Mouse (Mus musculus): ENCODE measurements around the gene Lin52. TPM values are rescaled to one million over a fixed set of nuclear protein-coding genes. Genes with fewer than 3 reads are reported as not detected.

Lin52 gene
- 45.4 TPM for polyA plus RNA-seq (2014; fragmentation: Illumina TruSeq; extraction: RNeasy Lipid Tissue Mini Kit (QIAGEN cat#74804); ENCODE audit: low read depth, low replicate concordance)

GRCm38 (mm10) chr12:84450718-84451646 lies at the start of gene Lin52, which contains the start of gene Aldh6a1:
Gene Lin52 (plus strand): TSS chr12:84451422.
Gene Aldh6a1 (minus strand): TSS chr12:84451004.

GRCm38 (mm10) chr12:84408819-84409507 lies 42.3 kb upstream of the Lin52 start, which contains the start of the genes Entpd5 and Bbof1:
Gene Entpd5 (minus strand): TSS chr12:84409029.
Gene Bbof1 (plus strand): TSS chr12:84409071.

GRCm38 (mm10) chr12:84416834-84417604 lies 34.2 kb upstream of the Lin52 start, which contains the start of gene Rnf113a2:
Gene Rnf113a2 (plus strand): TSS chr12:84417196.

GRCm38 (mm10) chr12:84569336-84569970 lies 118.2 kb downstream of the Lin52 start, which contains the start of gene Vsx2:
Gene Vsx2 (plus strand): TSS chr12:84569762.

Other genes with a start within 250 kb of the Lin52 start
- 10.8 TPM for gene Elmsan1, start 232.5 kb upstream of the Lin52 start, polyA plus RNA-seq (2014; fragmentation: Illumina TruSeq; extraction: RNeasy Lipid Tissue Mini Kit (QIAGEN cat#74804); ENCODE audit: low read depth, low replicate concordance)
- gene Ptgr2, start 166.2 kb upstream of the Lin52 start, polyA plus RNA-seq (2014; fragmentation: Illumina TruSeq; extraction: RNeasy Lipid Tissue Mini Kit (QIAGEN cat#74804); ENCODE audit: low read depth, low replicate concordance): 111 TPM
- gene Zfp410, start 134.6 kb upstream of the Lin52 start, polyA plus RNA-seq (2014; fragmentation: Illumina TruSeq; extraction: RNeasy Lipid Tissue Mini Kit (QIAGEN cat#74804); ENCODE audit: low read depth, low replicate concordance): 33.8 TPM
- gene Coq6, start 89.8 kb upstream of the Lin52 start, polyA plus RNA-seq (2014; fragmentation: Illumina TruSeq; extraction: RNeasy Lipid Tissue Mini Kit (QIAGEN cat#74804); ENCODE audit: low read depth, low replicate concordance): 3.1 TPM
- 3.4 TPM for gene Fam161b, start 89.6 kb upstream of the Lin52 start, polyA plus RNA-seq (2014; fragmentation: Illumina TruSeq; extraction: RNeasy Lipid Tissue Mini Kit (QIAGEN cat#74804); ENCODE audit: low read depth, low replicate concordance)
- gene Entpd5, start 42.4 kb upstream of the Lin52 start, polyA plus RNA-seq (2014; fragmentation: Illumina TruSeq; extraction: RNeasy Lipid Tissue Mini Kit (QIAGEN cat#74804); ENCODE audit: low read depth, low replicate concordance): 209 TPM
- 8.4 TPM for gene Bbof1, start 42.4 kb upstream of the Lin52 start, polyA plus RNA-seq (2014; fragmentation: Illumina TruSeq; extraction: RNeasy Lipid Tissue Mini Kit (QIAGEN cat#74804); ENCODE audit: low read depth, low replicate concordance)
- 12.8 TPM for gene Rnf113a2, start 34.2 kb upstream of the Lin52 start, polyA plus RNA-seq (2014; fragmentation: Illumina TruSeq; extraction: RNeasy Lipid Tissue Mini Kit (QIAGEN cat#74804); ENCODE audit: low read depth, low replicate concordance)
- gene Aldh6a1, start 418 bp upstream of the Lin52 start, polyA plus RNA-seq (2014; fragmentation: Illumina TruSeq; extraction: RNeasy Lipid Tissue Mini Kit (QIAGEN cat#74804); ENCODE audit: low read depth, low replicate concordance): 494 TPM
- gene Vsx2, start 118.3 kb downstream of the Lin52 start, polyA plus RNA-seq (2014; fragmentation: Illumina TruSeq; extraction: RNeasy Lipid Tissue Mini Kit (QIAGEN cat#74804); ENCODE audit: low read depth, low replicate concordance): not detected
- 2.2 TPM for gene Abcd4, start 166.0 kb downstream of the Lin52 start, polyA plus RNA-seq (2014; fragmentation: Illumina TruSeq; extraction: RNeasy Lipid Tissue Mini Kit (QIAGEN cat#74804); ENCODE audit: low read depth, low replicate concordance)
- not detected for gene Vrtn, start 189.6 kb downstream of the Lin52 start, polyA plus RNA-seq (2014; fragmentation: Illumina TruSeq; extraction: RNeasy Lipid Tissue Mini Kit (QIAGEN cat#74804); ENCODE audit: low read depth, low replicate concordance)
- gene Syndig1l, start 247.4 kb downstream of the Lin52 start, polyA plus RNA-seq (2014; fragmentation: Illumina TruSeq; extraction: RNeasy Lipid Tissue Mini Kit (QIAGEN cat#74804); ENCODE audit: low read depth, low replicate concordance): not detected